In the genomic region with DNA sequence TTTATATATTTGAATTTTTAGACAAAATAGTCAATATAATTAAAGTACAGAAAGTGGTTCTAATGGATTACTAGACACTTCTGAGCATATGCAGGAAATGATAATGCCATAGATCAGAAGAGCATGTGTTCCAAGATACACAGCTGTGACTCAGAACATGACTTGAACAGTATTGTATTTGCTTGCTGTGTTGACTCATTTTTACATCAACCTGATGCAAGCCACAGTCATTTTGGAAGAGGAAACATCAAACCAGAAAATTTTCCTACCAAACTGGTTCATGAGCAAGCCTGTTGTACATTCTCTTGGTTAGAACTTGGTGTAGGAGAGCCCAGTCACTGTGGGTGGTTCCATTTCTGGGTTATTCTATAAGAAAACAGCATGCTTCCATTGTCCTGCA, we compare ENCODE assay signal across 21 mouse cellular contexts.
A peak's percentile ranks its signal among the peaks of the same experiment; 100 is the strongest.
DNase-seq lines count a peak whose midpoint lies in the region; TF ChIP-seq lines count a peak whose summit lies in the region.
"Had no signal": no experiment of that assay in that cellular context is flagged by ENCODE, and none has a peak within 500 bp of the region (broad histone marks: within the 10 kb centered on the region; RNA-seq: fewer than 3 reads in every experiment).

No protein-coding gene starts in this region.

- H3K36me3 ChIP-seq in C2C12 (ENCODE audit: control insufficient read depth, insufficient read depth) (no peaks in the 10 kb centered on the region), myocyte (ENCODE audit: control insufficient read depth, insufficient read depth) (no peaks in the 10 kb centered on the region)
- H3K36me3 ChIP-seq: embryonic facial prominence, embryonic 13.5 days; embryonic facial prominence, embryonic 15.5 days; forebrain, embryonic 10.5 days; forebrain, embryonic 12.5 days had no signal

- intact Hi-C loops in heart, postnatal 14 days (cut with DNase I), result no loop called here

- H3K27me3 ChIP-seq in C2C12 (ENCODE audit: control insufficient read depth, insufficient read depth, insufficient read length) (no peaks in the 10 kb centered on the region), myocyte (ENCODE audit: control insufficient read depth, insufficient read depth, insufficient read length) (no peaks in the 10 kb centered on the region)
- H3K27me3 ChIP-seq: embryonic facial prominence, embryonic 13.5 days; embryonic facial prominence, embryonic 15.5 days; forebrain, embryonic 12.5 days; Patski had no signal

- no peaks in the 10 kb centered on the region for H3K79me3 ChIP-seq in C2C12 (ENCODE audit: low read depth)

- H3K4me2 ChIP-seq in myocyte (ENCODE audit: low read depth), result peak overlapping the region; percentile 25
- H3K4me2 ChIP-seq: embryonic facial prominence, embryonic 13.5 days; embryonic facial prominence, embryonic 15.5 days; forebrain, embryonic 12.5 days had no signal

- peak; percentile 11 for DNase-seq in 3T3-L1 (ENCODE audit: low read depth, low spot score)
- no peak for DNase-seq in right cerebral cortex, postnatal 4 days
- no peak for DNase-seq in heart, postnatal 14 days
- DNase-seq: adrenal gland, adult 8-10 months; adrenal gland, postnatal 14 days; adrenal gland, postnatal 36 days; B cell, adult 2 months; cerebellum, adult 11-12 months; cerebellum, adult 2 months; cerebellum, adult 9-10 months; cerebellum, postnatal 10 days; cerebellum, postnatal 36 days; embryo, embryonic 11 days had no signal

- H3K79me2 ChIP-seq in C2C12 (ENCODE audit: control insufficient read depth, insufficient read depth) (no peaks in the 10 kb centered on the region), myocyte (ENCODE audit: control insufficient read depth, insufficient read depth) (no peaks in the 10 kb centered on the region)

- H3ac ChIP-seq in C2C12 (ENCODE audit: control insufficient read depth, insufficient read length, low read depth) (no peak overlapping the region), myocyte (ENCODE audit: control insufficient read depth, insufficient read length) (no peak overlapping the region)

- TF ChIP-seq POLR2A in myocyte (IDR thresholded peaks at IDR 0.05; ENCODE audit: insufficient read length, low read depth), result no peak

- TF ChIP-seq CTCF in C2C12 (IDR thresholded peaks at IDR 0.05; ENCODE audit: control insufficient read depth, insufficient read depth, insufficient read length), result no peak

- H3K4me3 ChIP-seq in C2C12 (ENCODE audit: insufficient read depth, poor library complexity, severe bottlenecking), result no peak overlapping the region
- H3K4me3 ChIP-seq in myocyte, result no peak overlapping the region
- H3K4me3 ChIP-seq: embryonic facial prominence, embryonic 13.5 days; embryonic facial prominence, embryonic 15.5 days; erythroblast, embryonic 14.5 days; forebrain, embryonic 10.5 days; forebrain, embryonic 12.5 days had no signal

TF ChIP-seq in C2C12, 6 proteins besides CTCF, POLR2A, EP300 and RAD21:
- TF ChIP-seq USF1 (IDR thresholded peaks at IDR 0.05; ENCODE audit: low read depth), result no peak
- TF ChIP-seq MYOG (IDR thresholded peaks at IDR 0.05; ENCODE audit: control insufficient read depth, extremely low read depth, insufficient read length), result no peak
- TF ChIP-seq MAX (IDR thresholded peaks at IDR 0.05), result peak; percentile 19
- TF ChIP-seq MYOD1 (IDR thresholded peaks at IDR 0.05; ENCODE audit: control insufficient read depth, insufficient read length, low read depth), result no peak
- TF ChIP-seq FOSL1 (IDR thresholded peaks at IDR 0.05; ENCODE audit: insufficient read depth, low read length, poor library complexity, severe bottlenecking), result peak; percentile 67
- peak; percentile 74 for TF ChIP-seq CEBPB (IDR thresholded peaks at IDR 0.05; ENCODE audit: low read depth)

TF ChIP-seq in myocyte, 11 proteins besides CTCF, POLR2A, EP300 and RAD21:
- TF ChIP-seq CEBPB (IDR thresholded peaks at IDR 0.05; ENCODE audit: insufficient read depth, poor library complexity, severe bottlenecking) (peak; percentile 87), MYOG (IDR thresholded peaks at IDR 0.05; ENCODE audit: control insufficient read depth in 1 of 3, insufficient read depth in 1 of 3, insufficient read length in 2 of 3, low read depth in 2 of 3) (no peak)
TF ChIP-seq in myocyte: peak in this region for 1.
